Mouse (Mus musculus) ovary, postnatal 14 days (tissue): ENCODE measurements around the gene Wipf3.

Source experiments
- DNase-seq: peaks from one replicate; pipeline ENCODE4 v3.0.0; 2022; ENCODE audit warnings: low spot score

Wipf3 gene

GRCm38 (mm10) chr6:54475926-54476667, 46.7 kb downstream of the Wipf3 start:
- no peak for DNase-seq

- DNase-seq, result no peak
These were observed 49.4 kb downstream of the Wipf3 start for GRCm38 (mm10) chr6:54478646-54479324.

GRCm38 (mm10) chr6:54481390-54482112, 52.1 kb downstream of the Wipf3 start:
- DNase-seq, result no peak

- no peak for DNase-seq
These were observed 55.6 kb downstream of the Wipf3 start for GRCm38 (mm10) chr6:54485000-54485399.

GRCm38 (mm10) chr6:54485435-54485901, 56.1 kb downstream of the Wipf3 start:
- DNase-seq, result no peak

GRCm38 (mm10) chr6:54485973-54486569, 56.7 kb downstream of the Wipf3 start:
- DNase-seq, result no peak

GRCm38 (mm10) chr6:54491074-54491473, 61.7 kb downstream of the Wipf3 start:
- DNase-seq, result no peak

GRCm38 (mm10) chr6:54494097-54494496, 64.7 kb downstream of the Wipf3 start:
- no peak for DNase-seq

- DNase-seq, result no peak
These were observed 65.4 kb downstream of the Wipf3 start for GRCm38 (mm10) chr6:54494612-54495398.

GRCm38 (mm10) chr6:54496214-54496613, 66.8 kb downstream of the Wipf3 start:
- no peak for DNase-seq

GRCm38 (mm10) chr6:54502661-54503115, 73.3 kb downstream of the Wipf3 start:
- DNase-seq, result no peak

GRCm38 (mm10) chr6:54506318-54506717, 76.9 kb downstream of the Wipf3 start:
- no peak for DNase-seq

- DNase-seq, result peak; percentile 37
These were observed 77.6 kb downstream of the Wipf3 start for GRCm38 (mm10) chr6:54507002-54507401.

- DNase-seq, result no peak
These were observed 78.4 kb downstream of the Wipf3 start for GRCm38 (mm10) chr6:54507808-54508207.

- no peak for DNase-seq
These were observed 78.9 kb downstream of the Wipf3 start for GRCm38 (mm10) chr6:54508256-54508793.

- no peak for DNase-seq
These were observed 79.9 kb downstream of the Wipf3 start for GRCm38 (mm10) chr6:54509264-54509663.

GRCm38 (mm10) chr6:54512256-54512655, 82.9 kb downstream of the Wipf3 start:
- DNase-seq, result no peak

GRCm38 (mm10) chr6:54516512-54517134, 87.2 kb downstream of the Wipf3 start:
- no peak for DNase-seq

- DNase-seq, result no peak
These were observed 89.4 kb downstream of the Wipf3 start for GRCm38 (mm10) chr6:54518758-54519157.

- DNase-seq, result no peak
These were observed 99.3 kb downstream of the Wipf3 start for GRCm38 (mm10) chr6:54528666-54529065.

- no peak for DNase-seq
These were observed 100.8 kb downstream of the Wipf3 start for GRCm38 (mm10) chr6:54530182-54530581.
